Mouse (Mus musculus) CH12.LX (cell line): ENCODE measurements around the gene Tpm1. TPM values are rescaled to one million over a fixed set of nuclear protein-coding genes. Genes with fewer than 3 reads are reported as not detected.

Experiments
- DNase-seq: peaks from one replicate; pipeline ENCODE4 v3.0.0-alpha.2; 2013; ENCODE audit errors: extremely low read depth
- H3K27ac ChIP-seq: 2 replicates; pipeline ENCODE4 v1.5.1; 2012; ENCODE audit warnings: low read depth, mild to moderate bottlenecking, control low read depth, moderate library complexity; ENCODE audit not compliant: insufficient read depth
- H3K27me3 ChIP-seq: replicated peaks from 2 replicates; pipeline ENCODE3; 2012; ENCODE audit warnings: inconsistent platforms
- H3K36me3 ChIP-seq, 2 experiments: replicated peaks in 1 of 2; 2 replicates each; pipeline versions ENCODE3 to v1.6.1; 2012; ENCODE audit warnings: inconsistent platforms in 1 of 2, low read length in 1 of 2, mild to moderate bottlenecking in 1 of 2, mixed read lengths in 1 of 2, moderate library complexity in 1 of 2; ENCODE audit not compliant: control insufficient read depth in 1 of 2, insufficient read depth in 1 of 2
- H3K4me1 ChIP-seq, 2 experiments: 2 replicates each; pipeline ENCODE4 v1.6.1; 2012; ENCODE audit warnings: inconsistent platforms in 1 of 2, moderate library complexity in 1 of 2; ENCODE audit not compliant: insufficient read depth in 2 of 2, control insufficient read depth in 1 of 2
- H3K4me2 ChIP-seq: 2 replicates; pipeline ENCODE4 v1.6.1; 2012; ENCODE audit warnings: low read depth, mild to moderate bottlenecking, control low read depth; ENCODE audit not compliant: poor library complexity, insufficient read depth, severe bottlenecking
- H3K4me3 ChIP-seq, 3 experiments: fragments of 150-350 bp in 1 of 3; sonication (generic) in 1 of 3; replicated peaks in 1 of 3; 2 replicates each; pipeline versions ENCODE3 to v1.5.1; 2011 to 2012; ENCODE audit warnings: low read depth in 2 of 3, low read length in 2 of 3, mild to moderate bottlenecking in 2 of 3, moderate library complexity in 2 of 3, control low read depth in 1 of 3, improper control_type of control experiment in 1 of 3, inconsistent platforms in 1 of 3, mixed read lengths in 1 of 3; ENCODE audit not compliant: poor library complexity in 1 of 3
- H3K79me2 ChIP-seq: replicated peaks from 2 replicates; pipeline ENCODE4 v1.6.1; 2012; ENCODE audit warnings: mild to moderate bottlenecking, moderate library complexity; ENCODE audit not compliant: control insufficient read depth, poor library complexity, insufficient read depth, severe bottlenecking; ENCODE audit errors: extremely low read depth
- H3K9ac ChIP-seq: 2 replicates; pipeline ENCODE4 v1.6.1; 2012; ENCODE audit warnings: low read depth, mild to moderate bottlenecking, control low read depth, moderate library complexity; ENCODE audit not compliant: insufficient read depth
- H3K9me3 ChIP-seq: replicated peaks from 2 replicates; pipeline ENCODE3; 2012; ENCODE audit warnings: low read length, inconsistent platforms, mixed read lengths
- BHLHE40 ChIP-seq: IDR thresholded peaks from 2 replicates; pipeline ENCODE4 v1.6.1; 2011; ENCODE audit warnings: mild to moderate bottlenecking, low read depth, low read length, improper control_type of control experiment
- CTCF ChIP-seq, 2 experiments: IDR thresholded peaks in 1 of 2; conservative IDR thresholded peaks in 1 of 2; 2 replicates each; pipeline ENCODE4 v1.5.1; 2011 to 2012; ENCODE audit warnings: low read depth in 2 of 2, low read length in 2 of 2, improper control_type of control experiment in 1 of 2, inconsistent platforms in 1 of 2, mild to moderate bottlenecking in 1 of 2, moderate library complexity in 1 of 2
- ELF1 ChIP-seq: IDR thresholded peaks from 2 replicates; pipeline ENCODE4 v1.6.1; 2014; ENCODE audit warnings: low read depth, mild to moderate bottlenecking, inconsistent platforms, low read length, improper control_type of control experiment
- ETS1 ChIP-seq: conservative IDR thresholded peaks from 2 replicates; pipeline ENCODE4 v1.6.1; 2012; ENCODE audit warnings: low read depth, mild to moderate bottlenecking, inconsistent platforms, low read length, improper control_type of control experiment, moderate library complexity
- GABPA ChIP-seq: IDR thresholded peaks from 2 replicates; pipeline ENCODE4 v1.6.1; 2012; ENCODE audit warnings: low read depth, low read length, improper control_type of control experiment, inconsistent platforms; ENCODE audit not compliant: insufficient replicate concordance
- MAZ ChIP-seq: IDR thresholded peaks from 2 replicates; pipeline ENCODE4 v1.6.1; 2012; ENCODE audit warnings: low read depth, mild to moderate bottlenecking, inconsistent platforms, low read length, improper control_type of control experiment, moderate library complexity
- MEF2A ChIP-seq: IDR thresholded peaks from 2 replicates; pipeline ENCODE4 v1.6.1; 2014; ENCODE audit warnings: low read depth, mild to moderate bottlenecking, inconsistent platforms, low read length, improper control_type of control experiment, borderline replicate concordance
- MYC ChIP-seq: IDR thresholded peaks from 2 replicates; pipeline ENCODE4 v1.6.1; 2011; ENCODE audit warnings: low read depth, mild to moderate bottlenecking, improper control_type of control experiment, low read length
- NRF1 ChIP-seq: IDR thresholded peaks from 2 replicates; pipeline ENCODE4 v1.6.1; 2014; ENCODE audit warnings: low read depth, mild to moderate bottlenecking, inconsistent platforms, low read length, improper control_type of control experiment, moderate library complexity
- POLR2AphosphoS2 ChIP-seq: IDR thresholded peaks from 2 replicates; pipeline ENCODE4 v1.6.1; 2011; ENCODE audit warnings: low read depth, low read length, improper control_type of control experiment
- RCOR1 ChIP-seq: conservative IDR thresholded peaks from 2 replicates; pipeline ENCODE4 v1.6.1; 2012; ENCODE audit warnings: low read depth, mild to moderate bottlenecking, inconsistent platforms, low read length, improper control_type of control experiment
- SIN3A ChIP-seq: IDR thresholded peaks from 2 replicates; pipeline ENCODE4 v1.6.1; 2012; ENCODE audit warnings: low read length, improper control_type of control experiment, inconsistent platforms
- SMC3 ChIP-seq: IDR thresholded peaks from 2 replicates; pipeline ENCODE4 v1.6.1; 2011; ENCODE audit warnings: low read depth, low read length, improper control_type of control experiment
- USF1 ChIP-seq: IDR thresholded peaks from 2 replicates; pipeline ENCODE4 v1.6.1; 2014; ENCODE audit warnings: low read depth, mild to moderate bottlenecking, inconsistent platforms, low read length, improper control_type of control experiment
- ZNF384 ChIP-seq: IDR thresholded peaks from 2 replicates; pipeline ENCODE4 v1.6.1; 2012; ENCODE audit warnings: low read depth, low read length, improper control_type of control experiment, inconsistent platforms
- dilution Hi-C: fragments of 300-500 bp; cut with MboI; formaldehyde crosslinking; loops from 2 replicates; pipeline ENCODE4 v1.14.3; 2020; ENCODE audit warnings: low sequenced_read_pairs; ENCODE audit not compliant: extremely low pct_unique_long_range_greater_than_20kb, extremely low pct_ligation_motif_present
- in situ Hi-C: fragments of 300-500 bp; cut with MboI; formaldehyde crosslinking; loops from 3 replicates; pipeline ENCODE4 v1.14.3; 2019; ENCODE audit warnings: low sequenced_read_pairs, low pct_ligation_motif_present, low pct_unique_long_range_greater_than_20kb, mixed read lengths
- polyA plus RNA-seq: library from polyadenylated mRNA; unstranded; fragments of >175 nt; gene quantifications from 2 replicates; pipeline ENCODE4 v1.2.1, GENCODE M21; 2012; ENCODE audit warnings: low read depth; ENCODE audit not compliant: insufficient read length
- total RNA-seq, 2 experiments: library from RNA; depleted of rRNA; stranded (reverse); fragments of 300-350 nt in 1 of 2; fragments of >200 nt in 1 of 2; gene quantifications; 2 replicates each; pipeline ENCODE4 v1.2.3; 2012 to 2014

The Tpm1 gene
- total and polyA plus RNA-seq, 3 experiments, result 34.6 to 178 (median 63.1) TPM

GRCm38 (mm10) chr9:66989581-66989980 lies 59.6 kb downstream of the Tpm1 start:
- Histone ChIP-seq H3K9me3 (peaks cover 8% of the 10 kb centered on the region), H3K27me3 (no peaks in the 10 kb centered on the region), H3K27ac (no peak overlapping the region), H3K4me2 (0 out of 2 replicates have a peak overlapping the region, but pooled peaks have one; percentile 21), H3K4me1 (peaks cover 19 to 49% of the 10 kb centered on the region in 2 experiments), H3K79me2 (no peaks in the 10 kb centered on the region), H3K9ac (no peak overlapping the region), H3K4me3 (no peak overlapping the region), H3K36me3 (no peaks in the 10 kb centered on the region)
- DNase-seq, result no peak
- in situ Hi-C loops, result loop anchor here (10.0 to 25.0 kb wide), 2 partner anchors 325 to 477 kb away; partner anchors contain the start of gene Fbxl22
- dilution Hi-C loops, result no loop called here
- TF ChIP-seq ETS1 (no peak), POLR2AphosphoS2 (no peak), MAZ (no peak)

- Histone ChIP-seq H3K27me3 (no peaks in the 10 kb centered on the region), H3K36me3 (no peaks in the 10 kb centered on the region), H3K9ac (no peak overlapping the region), H3K79me2 (no peaks in the 10 kb centered on the region), H3K4me2 (no peak overlapping the region), H3K27ac (no peak overlapping the region), H3K4me1 (peaks cover 19 to 49% of the 10 kb centered on the region in 2 experiments), H3K9me3 (peaks cover 8% of the 10 kb centered on the region), H3K4me3 (no peak overlapping the region)
- in situ Hi-C loops (loop anchor here (10.0 to 25.0 kb wide), 2 partner anchors 324 to 477 kb away; partner anchors contain the start of gene Fbxl22), dilution Hi-C loops (no loop called here)
- DNase-seq, result no peak
- no peak for TF ChIP-seq USF1
- no peak for TF ChIP-seq CTCF (conservative IDR thresholded peaks at IDR 0.05 in 1 of 2, IDR thresholded peaks at IDR 0.05 in 1 of 2; ENCODE audit: low read depth in 2 of 2, low read length in 2 of 2)
- no peak for TF ChIP-seq GABPA
- TF ChIP-seq NRF1, result no peak
- TF ChIP-seq SMC3, result no peak
- no peak for TF ChIP-seq MEF2A
- TF ChIP-seq ELF1, result no peak
- no peak for TF ChIP-seq SIN3A
- TF ChIP-seq ETS1, result no peak
- TF ChIP-seq ZNF384, result no peak
- no peak for TF ChIP-seq BHLHE40
- no peak for TF ChIP-seq RCOR1
- TF ChIP-seq MYC, result no peak
Observed at GRCm38 (mm10) chr9:66988888-66989414, 60.3 kb downstream of the Tpm1 start.
